Mouse (Mus musculus): Measurements from ENCODE around the gene Kcnj3. TPM values are rescaled to one million over a fixed set of nuclear protein-coding genes. Genes with fewer than 3 reads are reported as not detected.
A peak's percentile ranks its signal among the peaks of the same experiment; 100 is the strongest.

The Kcnj3 gene
- 0.18 and 0.84 TPM in 2 replicates for polyA plus RNA-seq (2015; fragmentation: Nextera tagmentation; extraction: Ambion mirVana)

- H3K9ac ChIP-seq: no peak within 1 kb of the TSS; the same call in 1 of the 2 replicates
Measured at GRCm38 (mm10) chr2:55435721-55436260, at the start of gene Kcnj3. TSS of gene Kcnj3 (plus strand) at chr2:55435970.

GRCm38 (mm10) chr2:55390330-55390989 lies 45.3 kb upstream of the Kcnj3 start:
- 69% methylated on average over 3 of the region's 3 CpGs for WGBS
- no peaks in the 10 kb centered on the region for H3K36me3 ChIP-seq
- H3K4me1 ChIP-seq: no peaks in the 10 kb centered on the region
- no peak overlapping the region for H3K4me3 ChIP-seq
- no peak overlapping the region for H3K9ac ChIP-seq
- H3K27ac ChIP-seq: no peak overlapping the region
- no peaks in the 10 kb centered on the region for H3K9me3 ChIP-seq
- no peak for ATAC-seq (ENCODE audit: borderline replicate concordance, extremely low read depth, low FRiP score, low TSS enrichment)
- no peak overlapping the region for H3K4me2 ChIP-seq
- no peaks in the 10 kb centered on the region for H3K27me3 ChIP-seq

More at GRCm38 (mm10) chr2:55435721-55436260, at the start of gene Kcnj3:
- Histone ChIP-seq H3K9me3 (no peaks in the 10 kb centered on the region), H3K36me3 (no peaks in the 10 kb centered on the region), H3K27me3 (peaks cover 32% of the 10 kb centered on the region), H3K4me3 (peak within 1 kb of the TSS; percentile 32), H3K4me1 (peaks cover 15% of the 10 kb centered on the region), H3K27ac (no peak within 1 kb of the TSS), H3K4me2 (peak within 1 kb of the TSS; percentile 67)
- no peak for ATAC-seq (ENCODE audit: borderline replicate concordance, extremely low read depth, low FRiP score, low TSS enrichment)
- WGBS: 2% methylated on average over 20 of the region's 20 CpGs

- H3K36me3 ChIP-seq: no peaks in the 10 kb centered on the region
- H3K4me2 ChIP-seq: no peak overlapping the region
- no peaks in the 10 kb centered on the region for H3K27me3 ChIP-seq
- H3K4me1 ChIP-seq: no peaks in the 10 kb centered on the region
- 60% methylated on average over 1 of the region's 1 CpGs for WGBS
- no peak overlapping the region for H3K9ac ChIP-seq
- H3K27ac ChIP-seq: no peak overlapping the region
- H3K9me3 ChIP-seq: no peaks in the 10 kb centered on the region
- no peak overlapping the region for H3K4me3 ChIP-seq
- ATAC-seq (ENCODE audit: borderline replicate concordance, extremely low read depth, low FRiP score, low TSS enrichment): no peak
Measured at GRCm38 (mm10) chr2:55405307-55405706, 30.5 kb upstream of the Kcnj3 start.

- 45% methylated on average over 2 of the region's 2 CpGs for WGBS
- H3K4me2 ChIP-seq: no peak overlapping the region
- H3K4me1 ChIP-seq: no peaks in the 10 kb centered on the region
- ATAC-seq (ENCODE audit: borderline replicate concordance, extremely low read depth, low FRiP score, low TSS enrichment): no peak
- H3K36me3 ChIP-seq: no peaks in the 10 kb centered on the region
- no peaks in the 10 kb centered on the region for H3K9me3 ChIP-seq
- no peaks in the 10 kb centered on the region for H3K27me3 ChIP-seq
- no peak overlapping the region for H3K9ac ChIP-seq
- H3K27ac ChIP-seq: no peak overlapping the region
- H3K4me3 ChIP-seq: no peak overlapping the region
Measured at GRCm38 (mm10) chr2:55427633-55428032, 8.1 kb upstream of the Kcnj3 start.

- H3K27me3 ChIP-seq: peaks cover 20% of the 10 kb centered on the region
- H3K36me3 ChIP-seq: no peaks in the 10 kb centered on the region
- ATAC-seq (ENCODE audit: borderline replicate concordance, extremely low read depth, low FRiP score, low TSS enrichment): no peak
- peaks cover 13% of the 10 kb centered on the region for H3K4me1 ChIP-seq
- no peak overlapping the region for H3K27ac ChIP-seq
- H3K9ac ChIP-seq: no peak overlapping the region
- H3K4me3 ChIP-seq: no peak overlapping the region
- H3K9me3 ChIP-seq: no peaks in the 10 kb centered on the region
- no peak overlapping the region for H3K4me2 ChIP-seq
- WGBS: 25% methylated on average over 4 of the region's 4 CpGs
Measured at GRCm38 (mm10) chr2:55432104-55432503, 3.7 kb upstream of the Kcnj3 start.

GRCm38 (mm10) chr2:55436261-55437006 lies 664 bp downstream of the Kcnj3 start:
- Histone ChIP-seq H3K4me3 (peak overlapping the region; percentile 32), H3K27me3 (peaks cover 32% of the 10 kb centered on the region), H3K4me1 (peaks cover 15% of the 10 kb centered on the region), H3K9me3 (no peaks in the 10 kb centered on the region), H3K27ac (no peak overlapping the region), H3K9ac (no peak overlapping the region), H3K36me3 (no peaks in the 10 kb centered on the region), H3K4me2 (peak overlapping the region; percentile 67)
- peak; percentile 31; the same call in 1 of the 2 replicates for ATAC-seq (ENCODE audit: borderline replicate concordance, extremely low read depth, low FRiP score, low TSS enrichment)
- under 1% methylated on average over 21 of the region's 21 CpGs for WGBS

GRCm38 (mm10) chr2:55437007-55437949 lies 1.5 kb downstream of the Kcnj3 start:
- Histone ChIP-seq H3K9me3 (no peaks in the 10 kb centered on the region), H3K4me1 (peaks cover 15% of the 10 kb centered on the region), H3K4me2 (peak overlapping the region; percentile 67), H3K27ac (no peak overlapping the region), H3K36me3 (no peaks in the 10 kb centered on the region), H3K9ac (no peak overlapping the region), H3K4me3 (peak overlapping the region; percentile 32), H3K27me3 (peaks cover 32% of the 10 kb centered on the region)
- no peak for ATAC-seq (ENCODE audit: borderline replicate concordance, extremely low read depth, low FRiP score, low TSS enrichment)
- WGBS: 1% methylated on average over 51 of the region's 51 CpGs

GRCm38 (mm10) chr2:55437977-55438376 lies 2.2 kb downstream of the Kcnj3 start:
- H3K4me3 ChIP-seq: no peak overlapping the region
- H3K9ac ChIP-seq: no peak overlapping the region
- no peaks in the 10 kb centered on the region for H3K36me3 ChIP-seq
- H3K27ac ChIP-seq: no peak overlapping the region
- H3K4me1 ChIP-seq: peaks cover 15% of the 10 kb centered on the region
- 0% methylated on average over 1 of the region's 1 CpGs for WGBS
- H3K4me2 ChIP-seq: peak overlapping the region; percentile 67; the same call in 1 of the 2 replicates
- H3K27me3 ChIP-seq: peaks cover 32% of the 10 kb centered on the region
- ATAC-seq (ENCODE audit: borderline replicate concordance, extremely low read depth, low FRiP score, low TSS enrichment): no peak
- H3K9me3 ChIP-seq: no peaks in the 10 kb centered on the region

- peaks cover 32% of the 10 kb centered on the region for H3K27me3 ChIP-seq
- no peaks in the 10 kb centered on the region for H3K9me3 ChIP-seq
- no peak for ATAC-seq (ENCODE audit: borderline replicate concordance, extremely low read depth, low FRiP score, low TSS enrichment)
- no peak overlapping the region for H3K27ac ChIP-seq
- H3K9ac ChIP-seq: no peak overlapping the region
- H3K36me3 ChIP-seq: no peaks in the 10 kb centered on the region
- no peak overlapping the region for H3K4me3 ChIP-seq
- no peak overlapping the region for H3K4me2 ChIP-seq
- peaks cover 15% of the 10 kb centered on the region for H3K4me1 ChIP-seq
Measured at GRCm38 (mm10) chr2:55439211-55439610, 3.4 kb downstream of the Kcnj3 start.

GRCm38 (mm10) chr2:55442006-55442405 lies 6.2 kb downstream of the Kcnj3 start:
- Histone ChIP-seq H3K27ac (no peak overlapping the region), H3K4me2 (no peak overlapping the region), H3K4me1 (peaks cover 3% of the 10 kb centered on the region; the same call in 1 of the 2 replicates), H3K27me3 (peaks cover 13% of the 10 kb centered on the region), H3K9ac (no peak overlapping the region), H3K36me3 (no peaks in the 10 kb centered on the region), H3K4me3 (no peak overlapping the region), H3K9me3 (no peaks in the 10 kb centered on the region)
- WGBS: 81% methylated on average over 2 of the region's 2 CpGs
- ATAC-seq (ENCODE audit: borderline replicate concordance, extremely low read depth, low FRiP score, low TSS enrichment): no peak

- no peak for ATAC-seq (ENCODE audit: borderline replicate concordance, extremely low read depth, low FRiP score, low TSS enrichment)
- Histone ChIP-seq H3K4me3 (no peak overlapping the region), H3K9ac (no peak overlapping the region), H3K27ac (no peak overlapping the region), H3K4me2 (no peak overlapping the region), H3K9me3 (no peaks in the 10 kb centered on the region), H3K4me1 (no peaks in the 10 kb centered on the region), H3K27me3 (no peaks in the 10 kb centered on the region), H3K36me3 (no peaks in the 10 kb centered on the region)
Measured at GRCm38 (mm10) chr2:55447298-55447697, 11.5 kb downstream of the Kcnj3 start.

All from lung, embryonic 15.5 days (tissue).